Mouse (Mus musculus): ENCODE measurements around the gene Pdlim3.
"Not testable (repeated sequence)": the region's sequence is repeated elsewhere in the genome, so short reads cannot be mapped to it uniquely, and the experiment has no call there.

Gene Pdlim3

GRCm38 (mm10) chr8:45885202-45885685 is at the start of gene Pdlim3:
TSS of gene Pdlim3 (plus strand) at chr8:45885461.
- peak; percentile 75 for DNase-seq

- no peak for DNase-seq
These were observed 42.0 kb upstream of the Pdlim3 start for GRCm38 (mm10) chr8:45843306-45843705.

GRCm38 (mm10) chr8:45844097-45844885 is 41.0 kb upstream of the Pdlim3 start:
- peak; percentile 92 for DNase-seq

- no peak for DNase-seq
These were observed 40.3 kb upstream of the Pdlim3 start for GRCm38 (mm10) chr8:45844911-45845481.

- DNase-seq: no peak
These were observed 39.4 kb upstream of the Pdlim3 start for GRCm38 (mm10) chr8:45845906-45846305.

- DNase-seq: no peak
These were observed 30.1 kb upstream of the Pdlim3 start for GRCm38 (mm10) chr8:45855118-45855517.

GRCm38 (mm10) chr8:45857734-45858133 is 27.5 kb upstream of the Pdlim3 start:
- DNase-seq: no peak

GRCm38 (mm10) chr8:45858391-45858790 is 26.9 kb upstream of the Pdlim3 start:
- no peak for DNase-seq

GRCm38 (mm10) chr8:45871587-45871986 is 13.7 kb upstream of the Pdlim3 start:
- DNase-seq: not testable (repeated sequence)

GRCm38 (mm10) chr8:45872077-45872476 is 13.2 kb upstream of the Pdlim3 start:
- DNase-seq: no peak

- peak; percentile 85 for DNase-seq
These were observed 10.2 kb upstream of the Pdlim3 start for GRCm38 (mm10) chr8:45874945-45875626.

- DNase-seq: no peak
These were observed 8.9 kb upstream of the Pdlim3 start for GRCm38 (mm10) chr8:45876397-45876796.

GRCm38 (mm10) chr8:45877680-45878079 is 7.6 kb upstream of the Pdlim3 start:
- DNase-seq: no peak

- DNase-seq: no peak
These were observed 4.8 kb upstream of the Pdlim3 start for GRCm38 (mm10) chr8:45880457-45880856.

GRCm38 (mm10) chr8:45881726-45882125 is 3.5 kb upstream of the Pdlim3 start:
- no peak for DNase-seq

- no peak for DNase-seq
These were observed 1.5 kb upstream of the Pdlim3 start for GRCm38 (mm10) chr8:45883793-45884192.

GRCm38 (mm10) chr8:45884552-45884951 is 709 bp upstream of the Pdlim3 start:
- DNase-seq: peak; percentile 31

GRCm38 (mm10) chr8:45885775-45886174 is 514 bp downstream of the Pdlim3 start:
- DNase-seq: peak; percentile 44

- DNase-seq: no peak
These were observed 4.5 kb downstream of the Pdlim3 start for GRCm38 (mm10) chr8:45889737-45890136.

GRCm38 (mm10) chr8:45896590-45896989 is 11.3 kb downstream of the Pdlim3 start:
- DNase-seq: no peak

GRCm38 (mm10) chr8:45899783-45900182 is 14.5 kb downstream of the Pdlim3 start:
- peak; percentile 43 for DNase-seq

GRCm38 (mm10) chr8:45901626-45902025 is 16.4 kb downstream of the Pdlim3 start:
- DNase-seq: no peak

GRCm38 (mm10) chr8:45903659-45904058 is 18.4 kb downstream of the Pdlim3 start:
- DNase-seq: no peak

Data from retina, postnatal 1 day (tissue).